Mouse (Mus musculus): ENCODE results near the gene Gdf5. TPM values are rescaled to one million over a fixed set of nuclear protein-coding genes. Genes with fewer than 3 reads are reported as not detected.

Gdf5 gene
- total and polyA plus RNA-seq, 3 experiments: not detected

DNA sequence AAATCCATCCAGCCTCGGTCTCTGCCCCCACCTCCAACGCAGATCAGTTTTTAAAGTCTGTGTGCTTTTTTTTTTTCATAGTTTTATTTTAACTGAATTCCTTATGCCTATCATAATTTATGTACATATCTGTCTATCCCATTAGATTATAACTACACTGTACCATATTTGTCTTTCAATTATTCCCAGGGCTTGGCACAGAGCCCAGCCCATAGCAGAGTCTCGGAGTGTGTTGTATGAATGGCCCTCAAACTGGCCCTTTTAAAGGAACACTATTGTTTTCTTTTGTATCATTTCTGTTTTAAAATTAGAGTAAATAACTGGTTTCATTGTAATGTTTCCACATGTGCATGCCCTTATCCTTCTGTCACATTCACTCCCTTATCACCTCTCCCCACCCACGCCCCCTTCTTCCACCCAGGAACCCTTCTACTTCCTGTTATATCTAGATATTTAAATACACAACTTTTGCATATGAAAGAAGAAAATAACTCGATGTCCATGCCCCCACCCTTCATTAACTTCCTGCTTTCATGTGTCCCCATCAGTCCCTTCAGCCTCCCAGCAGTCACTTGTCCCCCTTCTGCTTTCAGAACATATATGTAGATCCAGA, 2.3 kb upstream of the Gdf5 start:
- in situ Hi-C loops (cut with MboI; ENCODE audit: low pct_ligation_motif_present, low pct_unique_long_range_greater_than_20kb, low sequenced_read_pairs): loop anchor here (25.0 kb wide), 1 partner anchor 260 kb away; the partner anchor contains the start of gene Trpc4ap
- Histone ChIP-seq H3K36me3 (replicated peaks in 1 of 2; ENCODE audit: control insufficient read depth in 1 of 2, insufficient read depth in 1 of 2, low read length in 1 of 2) (no peaks in the 10 kb centered on the region), H3K4me1 (ENCODE audit: control insufficient read depth in 1 of 2, insufficient read depth in 2 of 2) (no peaks in the 10 kb centered on the region; a peak in 1 of 4 replicates), H3K4me2 (ENCODE audit: insufficient read depth, low read depth, poor library complexity, severe bottlenecking) (no peak overlapping the region), H3K27ac (ENCODE audit: insufficient read depth, low read depth) (no peak overlapping the region), H3K79me2 (replicated peaks; ENCODE audit: control insufficient read depth, extremely low read depth, insufficient read depth, poor library complexity, severe bottlenecking) (no peaks in the 10 kb centered on the region), H3K27me3 (replicated peaks) (peaks cover 2% of the 10 kb centered on the region), H3K9me3 (replicated peaks; ENCODE audit: low read length) (no peaks in the 10 kb centered on the region), H3K9ac (ENCODE audit: insufficient read depth, low read depth) (no peak overlapping the region), H3K4me3 (replicated peaks in 1 of 3; ENCODE audit: low read depth in 2 of 3, low read length in 2 of 3, poor library complexity in 1 of 3) (no peak overlapping the region)
- DNase-seq (ENCODE audit: extremely low read depth): no peak
- dilution Hi-C loops (cut with MboI; ENCODE audit: extremely low pct_ligation_motif_present, extremely low pct_unique_long_range_greater_than_20kb, low sequenced_read_pairs): no loop called here
- no peak for TF ChIP-seq RAD21 (IDR thresholded peaks at IDR 0.05; ENCODE audit: low read depth, low read length)
- TF ChIP-seq ELF1 (IDR thresholded peaks at IDR 0.05; ENCODE audit: low read depth, low read length): no peak
- no peak for TF ChIP-seq ZC3H11A (IDR thresholded peaks at IDR 0.05; ENCODE audit: low read depth, low read length)
- TF ChIP-seq CTCF (conservative IDR thresholded peaks at IDR 0.05 in 1 of 2, IDR thresholded peaks at IDR 0.05 in 1 of 2; ENCODE audit: low read depth in 2 of 2, low read length in 2 of 2): no peak

DNA sequence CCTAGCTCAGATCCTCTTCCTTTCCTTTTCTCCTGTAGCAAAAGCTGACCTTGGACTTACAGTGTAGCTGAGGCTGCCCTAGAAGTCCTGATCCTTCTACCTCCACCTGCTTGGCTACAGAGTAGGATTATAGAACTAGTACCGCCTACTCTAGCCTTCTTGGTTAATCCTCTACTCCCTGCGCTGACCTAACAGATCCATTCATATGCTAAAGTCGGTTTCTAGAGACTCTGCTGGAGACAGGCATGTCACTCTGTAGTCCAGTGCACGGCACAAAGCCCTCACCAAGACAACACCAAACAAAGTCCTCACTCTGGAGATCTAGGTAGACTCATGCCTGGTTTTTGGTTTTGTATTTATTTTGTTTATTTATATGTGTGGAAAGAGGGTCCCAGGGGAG, 1.3 kb upstream of the Gdf5 start:
- no peak overlapping the region for H3K4me3 ChIP-seq (replicated peaks in 1 of 3; ENCODE audit: low read depth in 2 of 3, low read length in 2 of 3, poor library complexity in 1 of 3)
- no peak for TF ChIP-seq HCFC1 (IDR thresholded peaks at IDR 0.05; ENCODE audit: low read depth, low read length)
- TF ChIP-seq POLR2A (IDR thresholded peaks at IDR 0.05; ENCODE audit: low read depth, low read length): no peak
- TF ChIP-seq MEF2A (IDR thresholded peaks at IDR 0.05; ENCODE audit: borderline replicate concordance, low read depth, low read length): no peak
- TF ChIP-seq CHD1 (IDR thresholded peaks at IDR 0.05; ENCODE audit: low read depth, low read length): no peak
- no peak for TF ChIP-seq UBTF (IDR thresholded peaks at IDR 0.05; ENCODE audit: low read depth, low read length)
- TF ChIP-seq RCOR1 (conservative IDR thresholded peaks at IDR 0.05; ENCODE audit: low read depth, low read length): no peak
- TF ChIP-seq E2F4 (IDR thresholded peaks at IDR 0.05; ENCODE audit: insufficient replicate concordance, low read depth, low read length): no peak
- no peak for TF ChIP-seq GABPA (IDR thresholded peaks at IDR 0.05; ENCODE audit: insufficient replicate concordance, low read depth, low read length)
- TF ChIP-seq RAD21 (IDR thresholded peaks at IDR 0.05; ENCODE audit: low read depth, low read length): no peak
- TF ChIP-seq EP300 (IDR thresholded peaks at IDR 0.05; ENCODE audit: low read length): no peak
- no peak for TF ChIP-seq ZKSCAN1 (IDR thresholded peaks at IDR 0.05; ENCODE audit: borderline replicate concordance, low read depth, low read length)
- no peak for TF ChIP-seq MAZ (IDR thresholded peaks at IDR 0.05; ENCODE audit: low read depth, low read length)
- no peaks in the 10 kb centered on the region for H3K9me3 ChIP-seq (replicated peaks; ENCODE audit: low read length)
- H3K79me2 ChIP-seq (replicated peaks; ENCODE audit: control insufficient read depth, extremely low read depth, insufficient read depth, poor library complexity, severe bottlenecking): no peaks in the 10 kb centered on the region
- H3K36me3 ChIP-seq (replicated peaks in 1 of 2; ENCODE audit: control insufficient read depth in 1 of 2, insufficient read depth in 1 of 2, low read length in 1 of 2): no peaks in the 10 kb centered on the region
- no peaks in the 10 kb centered on the region; a peak in 1 of 4 replicates for H3K4me1 ChIP-seq (ENCODE audit: control insufficient read depth in 1 of 2, insufficient read depth in 2 of 2)
- dilution Hi-C loops (cut with MboI; ENCODE audit: extremely low pct_ligation_motif_present, extremely low pct_unique_long_range_greater_than_20kb, low sequenced_read_pairs) (no loop called here), in situ Hi-C loops (cut with MboI; ENCODE audit: low pct_ligation_motif_present, low pct_unique_long_range_greater_than_20kb, low sequenced_read_pairs) (loop anchor here (25.0 kb wide), 1 partner anchor 259 kb away; the partner anchor contains the start of gene Trpc4ap)
- peaks cover 1% of the 10 kb centered on the region for H3K27me3 ChIP-seq (replicated peaks)
- H3K4me2 ChIP-seq (ENCODE audit: insufficient read depth, low read depth, poor library complexity, severe bottlenecking): no peak overlapping the region
- no peak for DNase-seq (ENCODE audit: extremely low read depth)
- no peak overlapping the region for H3K27ac ChIP-seq (ENCODE audit: insufficient read depth, low read depth)
- H3K9ac ChIP-seq (ENCODE audit: insufficient read depth, low read depth): no peak overlapping the region

All from CH12.LX (cell line).